9 mouse cellular contexts compared by ENCODE assay signal in the genomic region with DNA sequence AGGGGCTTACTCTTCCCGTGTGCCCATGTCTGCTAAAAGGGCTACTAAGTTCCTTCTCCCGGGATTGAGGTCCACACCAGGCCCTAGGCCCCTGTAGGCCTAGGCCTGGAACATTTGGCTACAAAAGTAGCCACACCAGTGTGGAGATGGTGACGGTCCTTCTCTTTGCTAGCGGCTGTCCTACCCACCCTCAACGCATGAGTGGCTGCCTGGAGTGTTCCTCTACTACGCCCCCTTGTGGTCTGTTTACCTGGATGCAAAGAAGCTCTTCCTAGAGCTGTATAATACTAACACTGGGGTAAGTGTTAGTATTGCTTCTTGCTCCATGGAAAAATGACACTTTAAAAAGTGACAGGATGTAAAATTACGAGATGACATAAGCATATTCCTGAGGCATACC.
DNase-seq lines count a peak whose midpoint lies in the region; ATAC-seq and TF ChIP-seq lines count a peak whose summit lies in the region.
"Had no signal": no experiment of that assay in that cellular context is flagged by ENCODE, and none has a peak within 500 bp of the region (broad histone marks: within the 10 kb centered on the region; RNA-seq: fewer than 3 reads in every experiment).

No protein-coding gene starts in this region.

- 68% methylated on average over 7 of the region's 7 CpGs for WGBS in hindbrain, postnatal 0 days
- 63% methylated on average over 7 of the region's 7 CpGs for WGBS in hindbrain, embryonic 16.5 days
- WGBS in limb, embryonic 11.5 days: 65% methylated on average over 7 of the region's 7 CpGs
- 63% methylated on average over 7 of the region's 7 CpGs for WGBS in midbrain, embryonic 13.5 days

- no peaks in the 10 kb centered on the region for H3K27me3 ChIP-seq in hindbrain, postnatal 0 days (ENCODE audit: insufficient read depth, low read length)
- H3K27me3 ChIP-seq in hindbrain, embryonic 16.5 days (replicated peaks; ENCODE audit: control insufficient read depth, insufficient read depth, low read length): no peaks in the 10 kb centered on the region
- peaks cover 12% of the 10 kb centered on the region; the same call in 1 of the 2 replicates for H3K27me3 ChIP-seq in G1E (ENCODE audit: insufficient read depth, low read length)
- no peaks in the 10 kb centered on the region for H3K27me3 ChIP-seq in limb, embryonic 11.5 days (ENCODE audit: control insufficient read depth, insufficient read depth, low read length)
- peaks cover 31% of the 10 kb centered on the region for H3K27me3 ChIP-seq in midbrain, embryonic 13.5 days

- no peaks in the 10 kb centered on the region for H3K36me3 ChIP-seq in hindbrain, postnatal 0 days (ENCODE audit: insufficient read depth, low read length)
- no peaks in the 10 kb centered on the region for H3K36me3 ChIP-seq in hindbrain, embryonic 16.5 days (ENCODE audit: control insufficient read depth, insufficient read depth, low read length)
- H3K36me3 ChIP-seq in G1E (replicated peaks): no peaks in the 10 kb centered on the region
- no peaks in the 10 kb centered on the region; the same call in 1 of the 2 replicates for H3K36me3 ChIP-seq in limb, embryonic 11.5 days (ENCODE audit: control insufficient read depth, insufficient read depth, low read length)
- H3K36me3 ChIP-seq in midbrain, embryonic 13.5 days: no peaks in the 10 kb centered on the region

- TF ChIP-seq CTCF in hindbrain, postnatal 0 days (IDR thresholded peaks at IDR 0.05; ENCODE audit: low read depth): peak; percentile 61
- TF ChIP-seq CTCF in G1E (IDR thresholded peaks at IDR 0.05; ENCODE audit: low read depth, low read length): 0 out of 2 replicates have a peak, but pooled peaks have one; percentile 13

- no peaks in the 10 kb centered on the region for H3K9me3 ChIP-seq in hindbrain, postnatal 0 days (ENCODE audit: low read length)
- H3K9me3 ChIP-seq in hindbrain, embryonic 16.5 days (ENCODE audit: control insufficient read depth, low read length): no peaks in the 10 kb centered on the region
- H3K9me3 ChIP-seq in G1E (replicated peaks): no peaks in the 10 kb centered on the region
- H3K9me3 ChIP-seq in limb, embryonic 11.5 days (ENCODE audit: control insufficient read depth, low read length): no peaks in the 10 kb centered on the region
- no peaks in the 10 kb centered on the region for H3K9me3 ChIP-seq in midbrain, embryonic 13.5 days

- H3K9ac ChIP-seq in hindbrain, postnatal 0 days (replicated peaks; ENCODE audit: low read length): no peak overlapping the region
- no peak overlapping the region for H3K9ac ChIP-seq in hindbrain, embryonic 16.5 days (ENCODE audit: low read depth, low read length)
- H3K9ac ChIP-seq in limb, embryonic 11.5 days (ENCODE audit: low read length): no peak overlapping the region
- no peak overlapping the region for H3K9ac ChIP-seq in midbrain, embryonic 13.5 days (replicated peaks)

- no peak overlapping the region for H3K4me2 ChIP-seq in hindbrain, postnatal 0 days (ENCODE audit: low read depth, low read length)
- H3K4me2 ChIP-seq in hindbrain, embryonic 16.5 days (ENCODE audit: low read length): no peak overlapping the region
- no peak overlapping the region for H3K4me2 ChIP-seq in limb, embryonic 11.5 days (ENCODE audit: low read depth, severe bottlenecking)
- H3K4me2 ChIP-seq in midbrain, embryonic 13.5 days (replicated peaks): no peak overlapping the region

- H3K27ac ChIP-seq in hindbrain, postnatal 0 days: no peak overlapping the region
- H3K27ac ChIP-seq in hindbrain, embryonic 16.5 days (ENCODE audit: low read depth, low read length): no peak overlapping the region
- H3K27ac ChIP-seq in limb, embryonic 11.5 days (replicated peaks; ENCODE audit: low read depth, low read length): no peak overlapping the region
- H3K27ac ChIP-seq in midbrain, embryonic 13.5 days: no peak overlapping the region

- H3K4me1 ChIP-seq in hindbrain, postnatal 0 days (ENCODE audit: insufficient read depth, low read length): peaks cover 7% of the 10 kb centered on the region
- H3K4me1 ChIP-seq in hindbrain, embryonic 16.5 days (ENCODE audit: control insufficient read depth, insufficient read depth, low read depth, low read length): peaks cover 24% of the 10 kb centered on the region
- no peaks in the 10 kb centered on the region for H3K4me1 ChIP-seq in G1E (ENCODE audit: insufficient read depth, low read depth, low read length)
- peaks cover 19% of the 10 kb centered on the region for H3K4me1 ChIP-seq in limb, embryonic 11.5 days (ENCODE audit: control insufficient read depth, insufficient read depth, low read length)
- H3K4me1 ChIP-seq in midbrain, embryonic 13.5 days (replicated peaks): peaks cover 38% of the 10 kb centered on the region

- DNase-seq in hindbrain, postnatal 0 days (ENCODE audit: low spot score): peak; percentile 58
- no peak for DNase-seq in G1E (ENCODE audit: low spot score)
- peak; percentile 39 to 48 for DNase-seq in cerebellum, adult 18-20 months
- DNase-seq in limb, embryonic 11.5 days (ENCODE audit: low spot score): peak; percentile 53
- peak; percentile 22 to 68 for DNase-seq in spleen, postnatal 10 days (ENCODE audit: low spot score in 2 of 2)
- no peak for DNase-seq in frontal cortex, adult 2 months (ENCODE audit: extremely low spot score in 1 of 2, low spot score in 1 of 2)

- no peak for ATAC-seq in hindbrain, postnatal 0 days
- ATAC-seq in hindbrain, embryonic 16.5 days: no peak
- ATAC-seq in G1E (ENCODE audit: extremely low read depth, insufficient number of reproducible peaks, low FRiP score, poor library complexity, severe bottlenecking): no peak
- no peak for ATAC-seq in limb, embryonic 11.5 days (ENCODE audit: insufficient number of reproducible peaks, low FRiP score, low TSS enrichment, low read depth)
- ATAC-seq in midbrain, embryonic 13.5 days: no peak

- no peak overlapping the region for H3K4me3 ChIP-seq in hindbrain, postnatal 0 days (ENCODE audit: low read length)
- H3K4me3 ChIP-seq in hindbrain, embryonic 16.5 days (ENCODE audit: low read length): no peak overlapping the region
- H3K4me3 ChIP-seq in G1E (ENCODE audit: low read depth, low read length): no peak overlapping the region
- no peak overlapping the region for H3K4me3 ChIP-seq in limb, embryonic 11.5 days (ENCODE audit: low read depth, low read length)
- no peak overlapping the region for H3K4me3 ChIP-seq in midbrain, embryonic 13.5 days (replicated peaks)
- H3K4me3 ChIP-seq: erythroblast, embryonic 14.5 days had no signal

Comparison
In these comparisons a context has a peak if more than half of its experiments do, and no peak if none do; other contexts are left out.
1. DNase-seq: peak in hindbrain, postnatal 0 days (single experiment), cerebellum, adult 18-20 months (2 of 2), limb, embryonic 11.5 days (single experiment) and spleen, postnatal 10 days (2 of 2); none in G1E (single experiment) and frontal cortex, adult 2 months (0 of 2).